Mouse (Mus musculus): ENCODE data around the gene Gm3409.
"Not testable (repeated sequence)": the region's sequence is repeated elsewhere in the genome, so short reads cannot be mapped to it uniquely, and the experiment has no call there.

GRCm38 (mm10) chr5:146502099-146502498 is 35.3 kb upstream of the Gm3409 start, which contains the start of gene 4930449I24Rik:
- not testable (repeated sequence) for TF ChIP-seq CTCF (IDR thresholded peaks at IDR 0.05; ENCODE audit: low read depth, low read length); POLR2A (IDR thresholded peaks at IDR 0.05; ENCODE audit: extremely low read depth, insufficient read depth, low read length)

All from liver, adult 2 months (tissue).